Comparison of ENCODE assay signal across 19 mouse cellular contexts in genomic region chr10:78285959-78286358, GRCm38 (mm10).
"Had no signal": no experiment of that assay in that cellular context is flagged by ENCODE, and none has a peak within 500 bp of the region (broad histone marks: within the 10 kb centered on the region; RNA-seq: fewer than 3 reads in every experiment).

No protein-coding gene starts in this region.

- H3K4me2 ChIP-seq: liver, embryonic 12.5 days; lung, embryonic 14.5 days; midbrain, embryonic 12.5 days; neural tube, embryonic 13.5 days; neural tube, embryonic 15.5 days had no signal

- H3K27ac ChIP-seq: liver, embryonic 12.5 days; liver, embryonic 14.5 days; midbrain, embryonic 10.5 days; midbrain, embryonic 12.5 days; neural tube, embryonic 13.5 days; neural tube, embryonic 15.5 days had no signal

- H3K4me3 ChIP-seq: liver, embryonic 12.5 days; midbrain, embryonic 10.5 days; midbrain, embryonic 12.5 days; myocyte; neural tube, embryonic 13.5 days; neural tube, embryonic 15.5 days had no signal

- H3K9me3 ChIP-seq: liver, embryonic 12.5 days; midbrain, embryonic 10.5 days; midbrain, embryonic 12.5 days; neural tube, embryonic 13.5 days; neural tube, embryonic 15.5 days had no signal

- H3K9ac ChIP-seq: liver, embryonic 12.5 days; liver, embryonic 14.5 days; lung, embryonic 14.5 days; midbrain, embryonic 12.5 days; neural tube, embryonic 13.5 days; neural tube, embryonic 15.5 days had no signal

- ATAC-seq: midbrain, embryonic 16.5 days had no signal

- H3K4me1 ChIP-seq: midbrain, embryonic 10.5 days; midbrain, embryonic 12.5 days; neural tube, embryonic 13.5 days; neural tube, embryonic 15.5 days had no signal

- DNase-seq: lung, adult 18-20 months; lung, embryonic 14.5 days; lung, postnatal 10 days; lung, postnatal 4 days; midbrain, embryonic 14.5 days; retina, postnatal 1 day; right cerebral cortex, postnatal 25 days; spleen, adult 18-20 months; thymus, adult 18-20 months; thymus, postnatal 14 days; thymus, postnatal 36 days had no signal

- H3K27me3 ChIP-seq: midbrain, embryonic 12.5 days; neural tube, embryonic 13.5 days; neural tube, embryonic 15.5 days had no signal
